Mouse (Mus musculus): ENCODE measurements around the gene Itm2c. TPM values are rescaled to one million over a fixed set of nuclear protein-coding genes. Genes with fewer than 3 reads are reported as not detected.

Itm2c gene
- polyA plus RNA-seq, 1 experiment from 2014 or later: 86.1 TPM

GRCm38 (mm10) chr1:85857261-85857754 is 36.8 kb upstream of the Itm2c start:
- Histone ChIP-seq H3K9me3 (ENCODE audit: control insufficient read depth, low read length) (0 out of 2 replicates have a peak, but pooled peaks cover 3% of the 10 kb centered on the region), H3K9ac (ENCODE audit: low read depth, low read length) (no peak overlapping the region), H3K4me1 (replicated peaks; ENCODE audit: control insufficient read depth, insufficient read depth, low read length) (no peaks in the 10 kb centered on the region), H3K4me2 (replicated peaks; ENCODE audit: low read depth, low read length) (no peak overlapping the region), H3K27ac (ENCODE audit: low read depth, low read length) (no peak overlapping the region), H3K27me3 (ENCODE audit: control insufficient read depth, insufficient read depth, low read length) (no peaks in the 10 kb centered on the region), H3K4me3 (ENCODE audit: low read depth, low read length) (no peak overlapping the region), H3K36me3 (ENCODE audit: control insufficient read depth, insufficient read depth, low read length) (no peaks in the 10 kb centered on the region)
- DNase-seq (ENCODE audit: low spot score) (no peak), ATAC-seq (ENCODE audit: low FRiP score) (no peak)
- WGBS: 90% methylated on average over 6 of the region's 6 CpGs

GRCm38 (mm10) chr1:85864383-85864782 is 29.7 kb upstream of the Itm2c start:
- H3K9ac ChIP-seq (ENCODE audit: low read depth, low read length): no peak overlapping the region
- ATAC-seq (ENCODE audit: low FRiP score): no peak
- no peak overlapping the region for H3K27ac ChIP-seq (ENCODE audit: low read depth, low read length)
- DNase-seq (ENCODE audit: low spot score): no peak
- no peak overlapping the region for H3K4me2 ChIP-seq (replicated peaks; ENCODE audit: low read depth, low read length)
- WGBS: 94% methylated on average over 10 of the region's 10 CpGs
- no peak overlapping the region for H3K4me3 ChIP-seq (ENCODE audit: low read depth, low read length)
- 0 out of 2 replicates have a peak, but pooled peaks cover 3% of the 10 kb centered on the region for H3K9me3 ChIP-seq (ENCODE audit: control insufficient read depth, low read length)
- no peaks in the 10 kb centered on the region for H3K36me3 ChIP-seq (ENCODE audit: control insufficient read depth, insufficient read depth, low read length)
- H3K4me1 ChIP-seq (replicated peaks; ENCODE audit: control insufficient read depth, insufficient read depth, low read length): no peaks in the 10 kb centered on the region
- H3K27me3 ChIP-seq (ENCODE audit: control insufficient read depth, insufficient read depth, low read length): no peaks in the 10 kb centered on the region

DNA sequence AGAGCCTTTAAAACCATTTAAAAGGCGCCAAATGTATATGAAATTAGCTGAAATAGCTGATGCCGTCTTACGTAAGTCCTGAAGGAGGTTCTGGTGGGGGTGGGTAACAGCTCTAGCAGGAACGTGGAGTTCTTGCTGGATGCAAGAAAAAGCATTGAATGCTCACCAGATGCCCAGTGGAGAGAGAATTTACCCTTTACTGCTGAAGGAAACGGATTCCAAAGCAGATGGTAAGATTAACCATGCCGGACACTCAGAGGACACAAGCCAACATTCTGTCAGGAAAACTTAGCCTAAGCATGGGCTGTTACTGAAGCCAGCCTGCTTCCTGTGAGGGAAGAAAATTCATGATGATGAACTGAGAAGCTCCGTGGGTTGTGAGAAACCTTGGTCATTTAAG is 24.1 kb upstream of the Itm2c start:
- H3K36me3 ChIP-seq (ENCODE audit: control insufficient read depth, insufficient read depth, low read length): no peaks in the 10 kb centered on the region
- H3K27ac ChIP-seq (ENCODE audit: low read depth, low read length): no peak overlapping the region
- H3K27me3 ChIP-seq (ENCODE audit: control insufficient read depth, insufficient read depth, low read length): no peaks in the 10 kb centered on the region
- WGBS: 93% methylated on average over 7 of the region's 7 CpGs
- no peaks in the 10 kb centered on the region for H3K9me3 ChIP-seq (ENCODE audit: control insufficient read depth, low read length)
- ATAC-seq (ENCODE audit: low FRiP score): no peak
- no peak overlapping the region for H3K4me3 ChIP-seq (ENCODE audit: low read depth, low read length)
- no peaks in the 10 kb centered on the region for H3K4me1 ChIP-seq (replicated peaks; ENCODE audit: control insufficient read depth, insufficient read depth, low read length)
- no peak for DNase-seq (ENCODE audit: low spot score)
- no peak overlapping the region for H3K9ac ChIP-seq (ENCODE audit: low read depth, low read length)
- no peak overlapping the region for H3K4me2 ChIP-seq (replicated peaks; ENCODE audit: low read depth, low read length)

DNA sequence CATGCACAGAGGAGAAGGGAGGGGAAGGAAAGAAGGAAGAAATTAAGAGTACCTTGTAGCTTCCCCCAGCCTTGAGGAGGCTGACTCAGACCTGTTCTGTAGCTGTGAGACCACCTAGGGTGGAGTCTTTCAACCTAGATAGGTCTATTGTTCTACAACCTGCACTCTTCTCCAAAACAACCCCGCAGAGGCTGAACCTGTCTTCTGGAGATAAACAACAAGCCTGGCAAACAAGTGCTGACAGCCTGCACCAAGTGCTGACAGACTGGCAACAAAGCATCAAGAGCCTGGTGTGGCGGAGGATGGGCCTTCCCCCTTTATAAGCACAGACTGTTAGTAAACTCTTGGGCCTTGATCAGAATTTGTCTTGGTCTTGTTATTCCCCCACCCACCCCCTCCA is 23.5 kb upstream of the Itm2c start:
- ATAC-seq (ENCODE audit: low FRiP score): no peak
- WGBS: 70% methylated on average over 2 of the region's 2 CpGs

GRCm38 (mm10) chr1:85882003-85882402 is 12.1 kb upstream of the Itm2c start:
- ATAC-seq (ENCODE audit: low FRiP score) (no peak), DNase-seq (ENCODE audit: low spot score) (no peak)
- Histone ChIP-seq H3K9ac (ENCODE audit: low read depth, low read length) (no peak overlapping the region), H3K9me3 (ENCODE audit: control insufficient read depth, low read length) (no peaks in the 10 kb centered on the region), H3K36me3 (ENCODE audit: control insufficient read depth, insufficient read depth, low read length) (no peaks in the 10 kb centered on the region), H3K27ac (ENCODE audit: low read depth, low read length) (no peak overlapping the region), H3K4me2 (replicated peaks; ENCODE audit: low read depth, low read length) (no peak overlapping the region), H3K27me3 (ENCODE audit: control insufficient read depth, insufficient read depth, low read length) (no peaks in the 10 kb centered on the region), H3K4me3 (ENCODE audit: low read depth, low read length) (no peak overlapping the region), H3K4me1 (replicated peaks; ENCODE audit: control insufficient read depth, insufficient read depth, low read length) (no peaks in the 10 kb centered on the region)
- 88% methylated on average over 12 of the region's 12 CpGs for WGBS

More for the DNA sequence above, 23.5 kb upstream of the Itm2c start:
- Histone ChIP-seq H3K4me2 (replicated peaks; ENCODE audit: low read depth, low read length) (no peak overlapping the region), H3K9ac (ENCODE audit: low read depth, low read length) (no peak overlapping the region), H3K27me3 (ENCODE audit: control insufficient read depth, insufficient read depth, low read length) (no peaks in the 10 kb centered on the region), H3K27ac (ENCODE audit: low read depth, low read length) (no peak overlapping the region), H3K36me3 (ENCODE audit: control insufficient read depth, insufficient read depth, low read length) (no peaks in the 10 kb centered on the region), H3K4me1 (replicated peaks; ENCODE audit: control insufficient read depth, insufficient read depth, low read length) (no peaks in the 10 kb centered on the region), H3K9me3 (ENCODE audit: control insufficient read depth, low read length) (no peaks in the 10 kb centered on the region), H3K4me3 (ENCODE audit: low read depth, low read length) (no peak overlapping the region)
- no peak for DNase-seq (ENCODE audit: low spot score)

DNA sequence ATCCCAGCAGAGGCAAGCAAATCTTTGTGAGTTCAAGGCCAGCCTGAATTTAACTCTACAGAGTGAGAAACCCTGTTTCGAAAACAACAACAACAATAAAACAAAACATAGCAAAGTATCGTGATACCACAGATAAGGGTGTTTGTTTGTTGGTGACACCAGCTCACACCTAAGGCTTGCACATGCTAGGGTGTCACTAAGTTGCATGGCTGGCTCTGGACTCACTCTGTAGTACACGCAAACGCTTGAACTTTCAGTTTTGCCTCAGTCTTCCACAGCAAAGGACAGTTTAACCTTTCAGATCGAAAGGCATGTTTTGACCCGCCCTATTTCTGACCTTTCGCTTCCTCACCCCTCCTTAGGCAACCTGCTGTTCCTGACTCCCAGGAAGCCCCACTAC is 6.9 kb upstream of the Itm2c start:
- Histone ChIP-seq H3K27ac (ENCODE audit: low read depth, low read length) (no peak overlapping the region), H3K4me3 (ENCODE audit: low read depth, low read length) (no peak overlapping the region), H3K4me2 (replicated peaks; ENCODE audit: low read depth, low read length) (no peak overlapping the region), H3K9ac (ENCODE audit: low read depth, low read length) (no peak overlapping the region), H3K4me1 (replicated peaks; ENCODE audit: control insufficient read depth, insufficient read depth, low read length) (no peaks in the 10 kb centered on the region), H3K27me3 (ENCODE audit: control insufficient read depth, insufficient read depth, low read length) (no peaks in the 10 kb centered on the region), H3K36me3 (ENCODE audit: control insufficient read depth, insufficient read depth, low read length) (no peaks in the 10 kb centered on the region), H3K9me3 (ENCODE audit: control insufficient read depth, low read length) (no peaks in the 10 kb centered on the region)
- 92% methylated on average over 7 of the region's 7 CpGs for WGBS
- ATAC-seq (ENCODE audit: low FRiP score): no peak
- DNase-seq (ENCODE audit: low spot score): no peak

GRCm38 (mm10) chr1:85894748-85895360 is 773 bp downstream of the Itm2c start:
- ATAC-seq (ENCODE audit: low FRiP score) (peak; percentile 53), DNase-seq (ENCODE audit: low spot score) (peak; percentile 87)
- Histone ChIP-seq H3K27ac (ENCODE audit: low read depth, low read length) (peak overlapping the region; percentile 87), H3K27me3 (ENCODE audit: control insufficient read depth, insufficient read depth, low read length) (no peaks in the 10 kb centered on the region), H3K36me3 (ENCODE audit: control insufficient read depth, insufficient read depth, low read length) (no peaks in the 10 kb centered on the region), H3K4me3 (ENCODE audit: low read depth, low read length) (peak overlapping the region; percentile 81), H3K9me3 (ENCODE audit: control insufficient read depth, low read length) (no peaks in the 10 kb centered on the region), H3K4me1 (replicated peaks; ENCODE audit: control insufficient read depth, insufficient read depth, low read length) (peaks cover 19% of the 10 kb centered on the region), H3K9ac (ENCODE audit: low read depth, low read length) (peak overlapping the region; percentile 70), H3K4me2 (replicated peaks; ENCODE audit: low read depth, low read length) (peak overlapping the region; percentile 84)
- WGBS: under 1% methylated on average over 30 of the region's 30 CpGs

GRCm38 (mm10) chr1:85895391-85895837 is 1.3 kb downstream of the Itm2c start:
- DNase-seq (ENCODE audit: low spot score) (peak; percentile 70), ATAC-seq (ENCODE audit: low FRiP score) (peak; percentile 56)
- Histone ChIP-seq H3K4me1 (replicated peaks; ENCODE audit: control insufficient read depth, insufficient read depth, low read length) (peaks cover 19% of the 10 kb centered on the region), H3K27ac (ENCODE audit: low read depth, low read length) (peak overlapping the region; percentile 87), H3K36me3 (ENCODE audit: control insufficient read depth, insufficient read depth, low read length) (no peaks in the 10 kb centered on the region), H3K9me3 (ENCODE audit: control insufficient read depth, low read length) (no peaks in the 10 kb centered on the region), H3K4me2 (replicated peaks; ENCODE audit: low read depth, low read length) (peak overlapping the region; percentile 84), H3K27me3 (ENCODE audit: control insufficient read depth, insufficient read depth, low read length) (no peaks in the 10 kb centered on the region), H3K9ac (ENCODE audit: low read depth, low read length) (peak overlapping the region; percentile 70), H3K4me3 (ENCODE audit: low read depth, low read length) (peak overlapping the region; percentile 81)
- WGBS: 5% methylated on average over 15 of the region's 15 CpGs

DNA sequence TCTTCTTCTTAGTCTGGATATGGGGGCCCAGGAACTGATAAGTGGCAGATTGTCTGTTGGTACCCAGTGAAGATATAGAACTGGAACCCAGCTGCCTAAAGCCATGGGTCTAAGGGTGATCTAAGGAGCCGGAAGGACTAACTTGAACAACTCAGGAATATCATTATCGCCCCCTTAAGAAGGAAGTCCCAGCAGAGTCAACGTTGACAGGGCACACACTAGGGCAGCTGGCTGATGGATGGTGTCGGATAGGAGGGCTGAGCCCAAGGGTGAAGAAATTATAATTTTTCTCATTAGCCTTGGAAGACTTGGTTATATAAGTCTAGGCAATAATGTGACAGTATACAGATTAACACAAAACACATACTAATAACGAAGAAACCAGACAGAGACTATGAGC is 2.0 kb downstream of the Itm2c start:
- no peak overlapping the region for H3K9ac ChIP-seq (ENCODE audit: low read depth, low read length)
- WGBS: 72% methylated on average over 5 of the region's 5 CpGs
- DNase-seq (ENCODE audit: low spot score) (no peak), ATAC-seq (ENCODE audit: low FRiP score) (no peak)
- peak overlapping the region; percentile 81 for H3K4me3 ChIP-seq (ENCODE audit: low read depth, low read length)
- peak overlapping the region; percentile 84 for H3K4me2 ChIP-seq (replicated peaks; ENCODE audit: low read depth, low read length)
- H3K27ac ChIP-seq (ENCODE audit: low read depth, low read length): no peak overlapping the region
- H3K36me3 ChIP-seq (ENCODE audit: control insufficient read depth, insufficient read depth, low read length): no peaks in the 10 kb centered on the region
- no peaks in the 10 kb centered on the region for H3K27me3 ChIP-seq (ENCODE audit: control insufficient read depth, insufficient read depth, low read length)
- no peaks in the 10 kb centered on the region for H3K9me3 ChIP-seq (ENCODE audit: control insufficient read depth, low read length)
- H3K4me1 ChIP-seq (replicated peaks; ENCODE audit: control insufficient read depth, insufficient read depth, low read length): peaks cover 19% of the 10 kb centered on the region

Data from hindbrain, embryonic 11.5 days (tissue).